In genomic region chr10:83895741-83896150, GRCm38 (mm10) we compare ENCODE assay signal across 9 mouse cellular contexts.
DNase-seq lines count a peak whose midpoint lies in the region; ATAC-seq and TF ChIP-seq lines count a peak whose summit lies in the region.
"Had no signal": no experiment of that assay in that cellular context is flagged by ENCODE, and none has a peak within 500 bp of the region (broad histone marks: within the 10 kb centered on the region; RNA-seq: fewer than 3 reads in every experiment).

No protein-coding gene starts in this region.

- H3K4me1 ChIP-seq in kidney, embryonic 15.5 days: 0 out of 2 replicates have a peak, but pooled peaks cover 4% of the 10 kb centered on the region
- peaks cover 13% of the 10 kb centered on the region for H3K4me1 ChIP-seq in lung, embryonic 15.5 days
- H3K4me1 ChIP-seq in liver, postnatal 0 days (ENCODE audit: insufficient read depth): no peaks in the 10 kb centered on the region
- H3K4me1 ChIP-seq: liver, embryonic 15.5 days had no signal

- no peak for DNase-seq in kidney, adult 8-10 months
- peak; percentile 70 for DNase-seq in embryo, embryonic 11 days
- DNase-seq in heart, adult 9 months (ENCODE audit: low spot score in 2 of 2): peak; percentile 67 to 72
- no peak for DNase-seq in liver, postnatal 0 days
- no peak for DNase-seq in kidney, adult 11 months

- no peak for TF ChIP-seq EP300 in liver, postnatal 0 days (IDR thresholded peaks at IDR 0.05; ENCODE audit: low read depth)

- 0 out of 2 replicates have a peak, but pooled peaks have one; percentile 25 for ATAC-seq in kidney, embryonic 15.5 days (replicated peaks; ENCODE audit: low FRiP score)
- ATAC-seq in lung, embryonic 15.5 days (ENCODE audit: borderline replicate concordance, extremely low read depth, low FRiP score, low TSS enrichment): peak; percentile 79
- no peak for ATAC-seq in megakaryocyte, adult 5-6 weeks (ENCODE audit: poor library complexity, severe bottlenecking)
- ATAC-seq in liver, postnatal 0 days: no peak

- H3K9ac ChIP-seq in kidney, embryonic 15.5 days: no peak overlapping the region
- no peak overlapping the region for H3K9ac ChIP-seq in lung, embryonic 15.5 days
- H3K9ac ChIP-seq in liver, postnatal 0 days (replicated peaks): no peak overlapping the region
- H3K9ac ChIP-seq: liver, embryonic 15.5 days had no signal

- no peak overlapping the region for H3K4me3 ChIP-seq in kidney, embryonic 15.5 days (replicated peaks)
- no peak overlapping the region for H3K4me3 ChIP-seq in lung, embryonic 15.5 days
- H3K4me3 ChIP-seq in liver, postnatal 0 days (ENCODE audit: low read depth, low read length): no peak overlapping the region
- H3K4me3 ChIP-seq: liver, embryonic 15.5 days had no signal

- TF ChIP-seq CTCF in liver, postnatal 0 days (IDR thresholded peaks at IDR 0.05; ENCODE audit: low read depth): no peak

- no peaks in the 10 kb centered on the region for H3K9me3 ChIP-seq in kidney, embryonic 15.5 days (replicated peaks)
- no peaks in the 10 kb centered on the region for H3K9me3 ChIP-seq in lung, embryonic 15.5 days
- H3K9me3 ChIP-seq in liver, postnatal 0 days (ENCODE audit: low read length): no peaks in the 10 kb centered on the region
- H3K9me3 ChIP-seq: liver, embryonic 15.5 days had no signal

- H3K27ac ChIP-seq in kidney, embryonic 15.5 days: no peak overlapping the region
- peak overlapping the region; percentile 16; the same call in 1 of the 2 replicates for H3K27ac ChIP-seq in lung, embryonic 15.5 days
- no peak overlapping the region for H3K27ac ChIP-seq in liver, postnatal 0 days (ENCODE audit: low read depth)
- H3K27ac ChIP-seq: liver, embryonic 15.5 days had no signal

- no peaks in the 10 kb centered on the region for H3K36me3 ChIP-seq in kidney, embryonic 15.5 days
- no peaks in the 10 kb centered on the region for H3K36me3 ChIP-seq in lung, embryonic 15.5 days
- no peaks in the 10 kb centered on the region for H3K36me3 ChIP-seq in liver, postnatal 0 days (replicated peaks; ENCODE audit: insufficient read depth, low read length)
- H3K36me3 ChIP-seq: liver, embryonic 15.5 days had no signal

- no peaks in the 10 kb centered on the region for H3K27me3 ChIP-seq in kidney, embryonic 15.5 days
- no peaks in the 10 kb centered on the region for H3K27me3 ChIP-seq in lung, embryonic 15.5 days
- 0 out of 2 replicates have a peak, but pooled peaks cover 2% of the 10 kb centered on the region for H3K27me3 ChIP-seq in liver, postnatal 0 days (ENCODE audit: insufficient read depth, low read length)
- H3K27me3 ChIP-seq: liver, embryonic 15.5 days had no signal

- no peak overlapping the region for H3K4me2 ChIP-seq in kidney, embryonic 15.5 days
- no peak overlapping the region for H3K4me2 ChIP-seq in lung, embryonic 15.5 days
- H3K4me2 ChIP-seq in liver, postnatal 0 days (ENCODE audit: low read depth, low read length): no peak overlapping the region
- H3K4me2 ChIP-seq: liver, embryonic 15.5 days had no signal

- 56% methylated on average over 3 of the region's 3 CpGs for WGBS in kidney, embryonic 15.5 days
- 52% methylated on average over 3 of the region's 3 CpGs for WGBS in lung, embryonic 15.5 days
- 74% methylated on average over 3 of the region's 3 CpGs for WGBS in liver, postnatal 0 days (ENCODE audit: insufficient replicate concordance)

Comparison
In these comparisons a context has a peak if more than half of its experiments do, and no peak if none do; other contexts are left out.
1. ATAC-seq: peak in kidney, embryonic 15.5 days (single experiment) and lung, embryonic 15.5 days (single experiment); none in megakaryocyte, adult 5-6 weeks (single experiment) and liver, postnatal 0 days (single experiment).
2. DNase-seq: peak in embryo, embryonic 11 days (single experiment) and heart, adult 9 months (2 of 2); none in kidney, adult 8-10 months (0 of 2), liver, postnatal 0 days (single experiment) and kidney, adult 11 months (single experiment).